Mouse (Mus musculus) embryonic facial prominence, embryonic 11.5 days (tissue): ENCODE results near the gene Bcl2l2. TPM values are rescaled to one million over a fixed set of nuclear protein-coding genes. Genes with fewer than 3 reads are reported as not detected.
A peak's percentile ranks its signal among the peaks of the same experiment; 100 is the strongest.

Experiments
- ATAC-seq: fragments of 200-750 bp; cut with Nextera tagmentation; replicated peaks from 2 replicates; pipeline ENCODE4 v1.8.0; 2017; ENCODE audit warnings: low read depth; ENCODE audit not compliant: insufficient number of reproducible peaks, low FRiP score, low TSS enrichment
- DNase-seq: peaks from one replicate; pipeline ENCODE4 v3.0.0-alpha.2; 2015; ENCODE audit warnings: low spot score
- H3K27ac ChIP-seq: fragments of 300-500 bp; sonication (generic); replicated peaks from 2 replicates; pipeline ENCODE4 v1.5.1; 2014; ENCODE audit warnings: mild to moderate bottlenecking, low read depth, low read length, control low read depth
- H3K27me3 ChIP-seq: fragments of 300-500 bp; sonication (generic); 2 replicates; pipeline ENCODE4 v1.6.1; 2014; ENCODE audit warnings: mild to moderate bottlenecking, low read length, moderate library complexity, mixed read lengths; ENCODE audit not compliant: control insufficient read depth, insufficient read depth
- H3K36me3 ChIP-seq: fragments of 300-500 bp; sonication (generic); replicated peaks from 2 replicates; pipeline ENCODE4 v1.6.1; 2014; ENCODE audit warnings: low read depth, mild to moderate bottlenecking, low read length, moderate library complexity, mixed read lengths; ENCODE audit not compliant: control insufficient read depth, insufficient read depth
- H3K4me1 ChIP-seq: fragments of 300-500 bp; sonication (generic); 2 replicates; pipeline ENCODE4 v1.6.1; 2014; ENCODE audit warnings: low read length, mixed read lengths; ENCODE audit not compliant: control insufficient read depth, insufficient read depth
- H3K4me2 ChIP-seq: fragments of 300-500 bp; sonication (generic); 2 replicates; pipeline ENCODE4 v1.6.1; 2014; ENCODE audit warnings: low read depth, mild to moderate bottlenecking, control low read depth, low read length, moderate library complexity
- H3K4me3 ChIP-seq: fragments of 300-500 bp; sonication (generic); 2 replicates; pipeline ENCODE4 v1.5.1; 2014; ENCODE audit warnings: low read depth, low read length, control low read depth
- H3K9ac ChIP-seq: fragments of 300-500 bp; sonication (generic); replicated peaks from 2 replicates; pipeline ENCODE4 v1.6.1; 2014; ENCODE audit warnings: mild to moderate bottlenecking, control low read depth, low read length
- H3K9me3 ChIP-seq: fragments of 300-500 bp; sonication (generic); replicated peaks from 2 replicates; pipeline ENCODE4 v1.6.1; 2016; ENCODE audit warnings: mild to moderate bottlenecking, low read length, inconsistent platforms, mixed read lengths; ENCODE audit not compliant: control insufficient read depth
- WGBS: fragments of 180-500 bp; shearing (Covaris S2); extraction: QIAGEN DNeasy Blood & Tissue Kit; methylation state at CpG from one replicate; pipeline ENCODE4 v1.1.7; 2014; 5-methylcytosine and 5-hydroxymethylcytosine counted together
- polyA plus RNA-seq: library from polyadenylated mRNA; unstranded; fragments of >200 nt; fragmentation: Nextera tagmentation; extraction: Ambion mirVana; gene quantifications from 2 replicates; pipeline ENCODE4 v1.2.1, GENCODE M21; 2014

Bcl2l2 gene
- polyA plus RNA-seq, 1 experiment from 2014 or later: 2.7 TPM

GRCm38 (mm10) chr14:54864313-54865036 is 18.7 kb upstream of the Bcl2l2 start:
- 16% methylated on average over 21 of the region's 21 CpGs for WGBS

DNA sequence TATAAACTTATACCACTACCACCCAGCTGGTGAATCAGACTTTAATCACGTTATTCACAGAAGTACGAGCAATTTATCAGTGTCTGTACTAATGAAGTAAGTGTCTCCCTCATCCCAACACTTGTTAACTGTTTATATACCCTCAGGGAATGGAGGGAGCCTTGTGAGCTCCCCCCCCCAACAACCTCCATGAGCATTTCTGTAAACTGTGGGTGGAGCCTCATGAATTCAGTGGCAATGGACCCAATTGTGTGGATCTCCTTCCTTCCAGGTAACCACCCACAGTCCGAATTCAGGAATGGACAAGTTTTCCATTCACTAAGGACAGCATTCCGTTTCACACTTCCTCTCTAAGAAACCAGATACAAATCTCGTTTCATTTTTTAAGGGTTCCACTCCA is 17.6 kb upstream of the Bcl2l2 start:
- no peaks in the 10 kb centered on the region for H3K9me3 ChIP-seq
- H3K9ac ChIP-seq: no peak overlapping the region
- ATAC-seq (no peak), DNase-seq (no peak)
- 88% methylated on average over 5 of the region's 5 CpGs for WGBS
- H3K4me2 ChIP-seq: no peak overlapping the region
- H3K27me3 ChIP-seq: no peaks in the 10 kb centered on the region
- no peak overlapping the region for H3K27ac ChIP-seq
- H3K4me1 ChIP-seq: no peaks in the 10 kb centered on the region
- H3K36me3 ChIP-seq: no peaks in the 10 kb centered on the region
- H3K4me3 ChIP-seq: no peak overlapping the region

More at GRCm38 (mm10) chr14:54864313-54865036, 18.7 kb upstream of the Bcl2l2 start:
- Histone ChIP-seq H3K4me3 (peak overlapping the region; percentile 81), H3K9ac (peak overlapping the region; percentile 93), H3K4me2 (peak overlapping the region; percentile 61), H3K36me3 (no peaks in the 10 kb centered on the region), H3K9me3 (no peaks in the 10 kb centered on the region), H3K27ac (no peak overlapping the region), H3K4me1 (no peaks in the 10 kb centered on the region), H3K27me3 (no peaks in the 10 kb centered on the region)
- no peak for DNase-seq
- no peak; the same call in 1 of the 2 replicates for ATAC-seq

GRCm38 (mm10) chr14:54866268-54866667 is 16.9 kb upstream of the Bcl2l2 start:
- H3K4me2 ChIP-seq: no peak overlapping the region
- H3K27ac ChIP-seq: no peak overlapping the region
- H3K4me1 ChIP-seq: no peaks in the 10 kb centered on the region
- no peaks in the 10 kb centered on the region for H3K36me3 ChIP-seq
- no peak for DNase-seq
- H3K9ac ChIP-seq: no peak overlapping the region
- WGBS: 50% methylated on average over 3 of the region's 3 CpGs
- ATAC-seq: no peak
- H3K27me3 ChIP-seq: no peaks in the 10 kb centered on the region
- no peaks in the 10 kb centered on the region for H3K9me3 ChIP-seq
- no peak overlapping the region for H3K4me3 ChIP-seq

GRCm38 (mm10) chr14:54866936-54867335 is 16.2 kb upstream of the Bcl2l2 start:
- no peaks in the 10 kb centered on the region for H3K9me3 ChIP-seq
- 54% methylated on average over 5 of the region's 5 CpGs for WGBS
- no peak for ATAC-seq
- no peak overlapping the region for H3K27ac ChIP-seq
- no peak overlapping the region for H3K4me2 ChIP-seq
- no peak overlapping the region for H3K9ac ChIP-seq
- DNase-seq: no peak
- H3K4me1 ChIP-seq: no peaks in the 10 kb centered on the region
- H3K27me3 ChIP-seq: no peaks in the 10 kb centered on the region
- H3K4me3 ChIP-seq: no peak overlapping the region
- H3K36me3 ChIP-seq: no peaks in the 10 kb centered on the region

- H3K36me3 ChIP-seq: no peaks in the 10 kb centered on the region
- H3K27me3 ChIP-seq: no peaks in the 10 kb centered on the region
- no peak for DNase-seq
- no peaks in the 10 kb centered on the region for H3K4me1 ChIP-seq
- H3K27ac ChIP-seq: no peak overlapping the region
- no peak overlapping the region for H3K4me3 ChIP-seq
- WGBS: 86% methylated on average over 4 of the region's 4 CpGs
- no peak overlapping the region for H3K4me2 ChIP-seq
- no peak overlapping the region for H3K9ac ChIP-seq
- ATAC-seq: no peak
- no peaks in the 10 kb centered on the region for H3K9me3 ChIP-seq
These were observed 15.2 kb upstream of the Bcl2l2 start for GRCm38 (mm10) chr14:54868026-54868425.

DNA sequence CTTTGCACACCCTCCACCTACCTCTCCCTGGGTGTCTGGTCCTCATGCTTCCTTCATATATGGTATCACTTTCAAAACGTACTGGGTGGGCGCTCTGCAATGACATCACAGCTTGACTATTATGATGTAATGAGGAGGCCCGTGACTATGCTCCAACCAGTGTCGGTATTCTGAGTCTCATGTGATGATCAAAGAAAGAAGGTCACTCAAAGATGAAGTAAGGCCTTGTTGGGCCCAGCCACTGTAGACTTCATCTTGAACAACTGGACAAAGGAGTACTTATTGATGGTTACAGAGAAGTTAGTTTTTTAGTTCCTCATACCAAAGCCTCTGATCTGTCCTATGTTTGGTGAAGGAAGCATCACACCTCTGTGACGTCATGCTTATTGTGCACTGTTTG is 12.3 kb upstream of the Bcl2l2 start, which contains the start of gene Homez:
Gene Homez, minus strand, starts transcription at position 101 of the 400 bp plus-strand sequence.
- ATAC-seq (no peak), DNase-seq (no peak)
- H3K9ac ChIP-seq: no peak within 1 kb of the TSS
- no peaks in the 10 kb centered on the region for H3K27me3 ChIP-seq
- no peak within 1 kb of the TSS for H3K4me3 ChIP-seq
- WGBS: 84% methylated on average over 5 of the region's 5 CpGs
- no peaks in the 10 kb centered on the region for H3K36me3 ChIP-seq
- no peaks in the 10 kb centered on the region for H3K4me1 ChIP-seq
- H3K27ac ChIP-seq: no peak within 1 kb of the TSS
- no peaks in the 10 kb centered on the region for H3K9me3 ChIP-seq
- H3K4me2 ChIP-seq: no peak within 1 kb of the TSS

DNA sequence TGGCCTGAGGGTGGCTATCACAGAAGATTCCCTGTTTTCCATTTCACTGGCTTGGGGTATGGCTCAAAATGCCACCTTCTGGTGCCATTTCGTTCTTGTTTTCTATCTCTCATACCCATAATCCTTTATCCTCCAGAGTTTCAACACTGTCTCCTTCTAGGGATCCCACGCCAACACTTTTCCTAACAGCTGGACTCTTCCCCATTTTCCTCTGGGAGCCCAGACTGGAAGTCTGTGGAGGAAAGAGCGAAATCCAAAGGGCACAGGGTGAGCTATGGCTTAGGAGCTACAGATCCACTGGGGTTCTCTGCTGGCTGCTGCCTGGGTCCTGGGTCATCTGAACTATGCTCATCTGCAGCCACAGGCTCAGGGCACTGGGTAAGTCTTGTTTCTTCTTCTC is 9.0 kb upstream of the Bcl2l2 start:
- Histone ChIP-seq H3K27me3 (peaks cover 8% of the 10 kb centered on the region), H3K9me3 (no peaks in the 10 kb centered on the region), H3K9ac (no peak overlapping the region), H3K36me3 (no peaks in the 10 kb centered on the region), H3K4me2 (no peak overlapping the region; the same call in 1 of the 2 replicates), H3K27ac (no peak overlapping the region), H3K4me1 (peaks cover 4% of the 10 kb centered on the region; the same call in 1 of the 2 replicates), H3K4me3 (no peak overlapping the region)
- WGBS: 79% methylated on average over 3 of the region's 3 CpGs
- DNase-seq: no peak
- no peak for ATAC-seq

- peaks cover 4% of the 10 kb centered on the region; the same call in 1 of the 2 replicates for H3K4me1 ChIP-seq
- H3K27me3 ChIP-seq: peaks cover 8% of the 10 kb centered on the region
- H3K9ac ChIP-seq: peak overlapping the region; percentile 78
- H3K4me2 ChIP-seq: peak overlapping the region; percentile 100
- H3K27ac ChIP-seq: 0 out of 2 replicates have a peak overlapping the region, but pooled peaks have one; percentile 16
- ATAC-seq (peak; percentile 55), DNase-seq (peak; percentile 64)
- H3K36me3 ChIP-seq: no peaks in the 10 kb centered on the region
- 2% methylated on average over 36 of the region's 36 CpGs for WGBS
- H3K4me3 ChIP-seq: peak overlapping the region; percentile 68
- H3K9me3 ChIP-seq: no peaks in the 10 kb centered on the region
These were observed 7.2 kb upstream of the Bcl2l2 start for GRCm38 (mm10) chr14:54875844-54876538.
